Mouse (Mus musculus): ENCODE results near the gene Ankrd13d. TPM values are rescaled to one million over a fixed set of nuclear protein-coding genes. Genes with fewer than 3 reads are reported as not detected.

The Ankrd13d gene
- total and polyA plus RNA-seq, 3 experiments = 0.96 to 2.6 TPM; not detected in 1

DNA sequence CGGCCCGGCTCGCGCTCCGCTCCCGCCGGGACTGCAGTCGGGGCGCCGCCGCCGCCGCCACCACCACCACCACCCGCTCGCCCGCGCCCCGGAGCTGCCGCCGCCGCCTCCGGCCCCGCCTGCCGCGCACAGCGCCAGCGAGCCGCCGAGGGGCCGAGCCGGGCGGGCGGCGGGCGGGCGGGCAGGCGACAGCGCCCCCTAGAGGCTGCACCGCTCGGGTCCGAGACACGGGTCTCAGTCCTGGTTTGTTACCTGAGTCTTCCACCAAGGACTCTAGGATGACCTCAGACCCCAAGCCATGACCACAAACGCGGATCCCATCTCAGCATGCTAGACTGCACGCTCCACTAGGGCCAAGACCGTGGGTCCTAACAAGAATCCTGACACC, 23.2 kb upstream of the Ankrd13d start, which contains the start of gene Grk2:
Gene Grk2 (minus strand): TSS at position 33 of the 388 bp plus-strand sequence.
- no peaks in the 10 kb centered on the region for H3K9me3 ChIP-seq (replicated peaks; ENCODE audit: insufficient read depth, low read length)
- peaks cover 12 to 42% of the 10 kb centered on the region in 2 experiments for H3K4me1 ChIP-seq (ENCODE audit: control insufficient read depth in 1 of 2, insufficient read depth in 2 of 2, low read length in 2 of 2)
- H3K79me2 ChIP-seq (ENCODE audit: control insufficient read depth, insufficient read depth, low read length, poor library complexity) = peaks cover 46% of the 10 kb centered on the region
- TF ChIP-seq TBP (IDR thresholded peaks at IDR 0.05; ENCODE audit: low read depth, low read length) = no peak
- no peak for TF ChIP-seq CHD1 (IDR thresholded peaks at IDR 0.05; ENCODE audit: low read depth, low read length)
- no peak for TF ChIP-seq MEF2A (IDR thresholded peaks at IDR 0.05; ENCODE audit: extremely low read depth, insufficient replicate concordance, low read depth, low read length, poor library complexity, severe bottlenecking)
- TF ChIP-seq KAT2A (conservative IDR thresholded peaks at IDR 0.05; ENCODE audit: low read depth, low read length) = no peak
- TF ChIP-seq CHD2 (IDR thresholded peaks at IDR 0.05; ENCODE audit: low read length) = no peak
- peak; percentile 51 to 98 (median 77) for TF ChIP-seq CTCF (IDR thresholded peaks at IDR 0.05 in 2 of 3, conservative IDR thresholded peaks at IDR 0.05 in 1 of 3; ENCODE audit: control insufficient read depth in 1 of 3, insufficient read depth in 1 of 3, low read depth in 2 of 3, low read length in 3 of 3, poor library complexity in 1 of 3, severe bottlenecking in 1 of 3)
- peak; percentile 73 for TF ChIP-seq SMC3 (IDR thresholded peaks at IDR 0.05; ENCODE audit: low read depth, low read length)
- no peak; the same call in 1 of the 2 replicates for TF ChIP-seq MXI1 (IDR thresholded peaks at IDR 0.05; ENCODE audit: low read depth, low read length)
- TF ChIP-seq POLR2AphosphoS2 (IDR thresholded peaks at IDR 0.05; ENCODE audit: low read length) = no peak
- TF ChIP-seq ZKSCAN1 (IDR thresholded peaks at IDR 0.05; ENCODE audit: low read depth, low read length) = no peak
- no peak for TF ChIP-seq EP300 (IDR thresholded peaks at IDR 0.05; ENCODE audit: low read depth in 1 of 2, low read length in 2 of 2)
- no peak for TF ChIP-seq POLR2AphosphoS5 (IDR thresholded peaks at IDR 0.05; ENCODE audit: borderline replicate concordance, low read depth, low read length)
- TF ChIP-seq ZC3H11A (IDR thresholded peaks at IDR 0.05; ENCODE audit: low read depth, low read length) = peak; percentile 63
- TF ChIP-seq SIN3A (IDR thresholded peaks at IDR 0.05; ENCODE audit: low read length) = peak; percentile 33
- TF ChIP-seq MYC (IDR thresholded peaks at IDR 0.05; ENCODE audit: low read depth, low read length) = no peak
- no peak for TF ChIP-seq TAL1 (IDR thresholded peaks at IDR 0.05; ENCODE audit: low read length)
- TF ChIP-seq MYB (IDR thresholded peaks at IDR 0.05; ENCODE audit: low read depth, low read length) = no peak
- TF ChIP-seq NELFE (IDR thresholded peaks at IDR 0.05; ENCODE audit: low read depth, low read length) = no peak
- TF ChIP-seq POLR2A (IDR thresholded peaks at IDR 0.05; ENCODE audit: control insufficient read depth in 1 of 2, insufficient read depth in 1 of 2, low read depth in 1 of 2, low read length in 2 of 2, poor library complexity in 1 of 2) = no peak
- TF ChIP-seq JUND (IDR thresholded peaks at IDR 0.05; ENCODE audit: low read depth, low read length) = no peak
- TF ChIP-seq RCOR1 (IDR thresholded peaks at IDR 0.05; ENCODE audit: low read depth, low read length) = no peak
- 0 out of 2 replicates have a peak, but pooled peaks have one; percentile 12 for TF ChIP-seq HCFC1 (IDR thresholded peaks at IDR 0.05; ENCODE audit: low read depth, low read length)
- TF ChIP-seq USF1 (IDR thresholded peaks at IDR 0.05; ENCODE audit: low read depth, low read length) = no peak
- TF ChIP-seq ZNF384 (IDR thresholded peaks at IDR 0.05; ENCODE audit: low read depth, low read length) = no peak
- no peak for TF ChIP-seq E2F4 (IDR thresholded peaks at IDR 0.05; ENCODE audit: borderline replicate concordance, low read depth, low read length)
- no peak for TF ChIP-seq USF2 (IDR thresholded peaks at IDR 0.05; ENCODE audit: borderline replicate concordance in 1 of 2, insufficient read depth in 1 of 2, low read depth in 1 of 2, low read length in 2 of 2)
- TF ChIP-seq RAD21 (IDR thresholded peaks at IDR 0.05; ENCODE audit: low read depth, low read length) = peak; percentile 54
- TF ChIP-seq NRF1 (IDR thresholded peaks at IDR 0.05; ENCODE audit: insufficient read depth, low read depth, low read length, poor library complexity, severe bottlenecking) = no peak
- TF ChIP-seq MAZ (IDR thresholded peaks at IDR 0.05; ENCODE audit: low read depth, low read length) = no peak
- peaks cover 0 to 27% of the 10 kb centered on the region in 2 experiments; a peak in 2 of 4 replicates for H3K36me3 ChIP-seq (ENCODE audit: control insufficient read depth in 1 of 2, insufficient read depth in 2 of 2, low read length in 2 of 2)
- H3K9ac ChIP-seq (ENCODE audit: control insufficient read depth, low read depth, low read length, poor library complexity, severe bottlenecking) = peak within 1 kb of the TSS; percentile 93
- peak; percentile 73 for DNase-seq (ENCODE audit: low read depth, low spot score)
- peak within 1 kb of the TSS; percentile 90 for H3K27ac ChIP-seq (ENCODE audit: control insufficient read depth, low read depth, low read length)
- H3K4me3 ChIP-seq (ENCODE audit: control insufficient read depth in 1 of 2, insufficient read depth in 1 of 2, low read depth in 2 of 2, low read length in 2 of 2) = peak within 1 kb of the TSS; percentile 75 to 99
- no peaks in the 10 kb centered on the region for H3K27me3 ChIP-seq (ENCODE audit: control insufficient read depth in 1 of 2, insufficient read depth in 2 of 2, low read length in 2 of 2)
